12 mouse cellular contexts compared by ENCODE assay signal in the genomic region with DNA sequence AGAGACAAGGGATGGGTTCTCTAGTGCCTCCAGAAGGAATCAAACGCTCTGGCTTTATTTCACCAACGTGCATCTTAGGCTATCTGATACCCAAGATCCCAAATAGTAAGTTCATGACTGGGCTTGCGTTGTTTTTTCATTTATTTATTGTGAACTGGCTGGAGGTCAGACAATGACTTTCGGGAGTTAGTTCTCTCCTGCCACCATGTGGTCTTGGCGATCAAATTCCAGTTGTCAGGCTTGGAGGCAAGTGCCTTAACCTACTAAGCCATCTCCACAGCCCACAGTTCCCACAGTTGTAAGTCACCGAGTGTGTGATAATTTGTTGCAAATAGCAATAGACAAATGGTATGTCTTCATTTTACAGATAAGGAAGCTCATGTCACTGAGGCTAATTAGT. TPM values are rescaled to one million over a fixed set of nuclear protein-coding genes. Genes with fewer than 3 reads are reported as not detected.
DNase-seq lines count a peak whose midpoint lies in the region; ATAC-seq and TF ChIP-seq lines count a peak whose summit lies in the region.
"Had no signal": no experiment of that assay in that cellular context is flagged by ENCODE, and none has a peak within 500 bp of the region (broad histone marks: within the 10 kb centered on the region; RNA-seq: fewer than 3 reads in every experiment).

No protein-coding gene starts in this region.

- TF ChIP-seq CTCF in heart, postnatal 0 days (IDR thresholded peaks at IDR 0.05; ENCODE audit: low read depth) = peak; percentile 33; the same call in 1 of the 2 replicates
- 0 out of 2 replicates have a peak, but pooled peaks have one; percentile 7 for TF ChIP-seq CTCF in lung, adult 2 months (IDR thresholded peaks at IDR 0.05; ENCODE audit: insufficient read depth, low read length)
- TF ChIP-seq CTCF in Patski (IDR thresholded peaks at IDR 0.05) = peak; percentile 20

- H3K36me3 ChIP-seq in heart, postnatal 0 days (replicated peaks; ENCODE audit: control insufficient read depth, insufficient read depth, low read length) = peaks cover 16% of the 10 kb centered on the region
- H3K36me3 ChIP-seq in heart, embryonic 12.5 days = peaks cover 14% of the 10 kb centered on the region; the same call in 1 of the 2 replicates

- in situ Hi-C loops in Patski (cut with MboI; ENCODE audit: low pct_unique_long_range_greater_than_20kb) = loop anchor here (25.0 kb wide), 1 partner anchor 1253 kb away; no protein-coding TSS in a partner anchor

- no peak for TF ChIP-seq EP300 in heart, postnatal 0 days (IDR thresholded peaks at IDR 0.05; ENCODE audit: low read depth)

- ATAC-seq in heart, postnatal 0 days (ENCODE audit: insufficient read depth, low read depth) = no peak
- no peak for ATAC-seq in heart, embryonic 12.5 days (ENCODE audit: insufficient number of reproducible peaks, low FRiP score)
- no peak for ATAC-seq in Patski
- no peak for ATAC-seq in megakaryocyte progenitor cell, adult 5-6 weeks (replicated peaks; ENCODE audit: poor library complexity)
- ATAC-seq in erythroid progenitor cell, adult 5-6 weeks (replicated peaks; ENCODE audit: low FRiP score, poor library complexity, severe bottlenecking) = no peak

- CTCF ChIA-PET in Patski (lab: Charles Lee) = no interaction called here

- no peaks in the 10 kb centered on the region for H3K27me3 ChIP-seq in heart, postnatal 0 days (ENCODE audit: control insufficient read depth, insufficient read depth, low read length)
- H3K27me3 ChIP-seq in heart, embryonic 12.5 days (replicated peaks) = no peaks in the 10 kb centered on the region
- no peaks in the 10 kb centered on the region for H3K27me3 ChIP-seq in Patski
- H3K27me3 ChIP-seq: embryonic facial prominence, embryonic 15.5 days; hindbrain, embryonic 15.5 days had no signal

- H3K4me3 ChIP-seq in heart, postnatal 0 days (ENCODE audit: low read depth, low read length) = no peak overlapping the region
- H3K4me3 ChIP-seq in heart, embryonic 12.5 days = no peak overlapping the region
- H3K4me3 ChIP-seq in lung, adult 2 months (replicated peaks; ENCODE audit: extremely low read depth, low read depth, low read length) = no peak overlapping the region
- H3K4me3 ChIP-seq: embryonic facial prominence, embryonic 15.5 days; hindbrain, embryonic 15.5 days had no signal

- no peak overlapping the region for H3K9ac ChIP-seq in heart, postnatal 0 days (replicated peaks; ENCODE audit: low read depth, low read length)
- H3K9ac ChIP-seq in heart, embryonic 12.5 days = no peak overlapping the region
- H3K9ac ChIP-seq: embryonic facial prominence, embryonic 15.5 days; hindbrain, embryonic 15.5 days had no signal

- H3K4me1 ChIP-seq in heart, postnatal 0 days (ENCODE audit: control insufficient read depth, insufficient read depth) = no peaks in the 10 kb centered on the region
- no peaks in the 10 kb centered on the region for H3K4me1 ChIP-seq in heart, embryonic 12.5 days (replicated peaks)
- H3K4me1 ChIP-seq in lung, adult 2 months (ENCODE audit: control insufficient read depth, insufficient read depth, low read length) = no peaks in the 10 kb centered on the region
- H3K4me1 ChIP-seq: embryonic facial prominence, embryonic 15.5 days; hindbrain, embryonic 15.5 days had no signal

- POLR2A ChIA-PET in Patski (lab: Charles Lee) = no interaction called here

- H3K9me3 ChIP-seq in heart, postnatal 0 days (replicated peaks; ENCODE audit: control insufficient read depth, low read length) = no peaks in the 10 kb centered on the region
- no peaks in the 10 kb centered on the region for H3K9me3 ChIP-seq in heart, embryonic 12.5 days (replicated peaks)
- H3K9me3 ChIP-seq: embryonic facial prominence, embryonic 15.5 days had no signal

- TF ChIP-seq POLR2A in lung, adult 2 months (IDR thresholded peaks at IDR 0.05; ENCODE audit: borderline replicate concordance, extremely low read depth, low read depth, low read length) = no peak

- WGBS in heart, postnatal 0 days = 60% methylated on average over 6 of the region's 6 CpGs
- 77% methylated on average over 6 of the region's 6 CpGs for whole genome bisulfite sequencing in heart, embryonic 12.5 days
- WGBS in lung, adult 2 months = 73% methylated on average over 6 of the region's 6 CpGs

- H3K4me2 ChIP-seq in heart, postnatal 0 days (ENCODE audit: low read depth, low read length) = no peak overlapping the region
- no peak overlapping the region for H3K4me2 ChIP-seq in heart, embryonic 12.5 days
- H3K4me2 ChIP-seq: embryonic facial prominence, embryonic 15.5 days; hindbrain, embryonic 15.5 days had no signal

- no peak for DNase-seq in heart, postnatal 0 days (ENCODE audit: low spot score)
- DNase-seq in lung, adult 2 months = no peak
- no peak for DNase-seq in lung, postnatal 14 days
- DNase-seq in Patski (ENCODE audit: low read depth, low spot score) = no peak
- DNase-seq in kidney, postnatal 10 days = peak; percentile 49
- DNase-seq: cerebellum, adult 8-10 months; gastrocnemius, postnatal 14 days had no signal

- H3K27ac ChIP-seq in heart, postnatal 0 days (ENCODE audit: low read depth) = no peak overlapping the region
- H3K27ac ChIP-seq in heart, embryonic 12.5 days (ENCODE audit: poor library complexity, severe bottlenecking) = no peak overlapping the region
- H3K27ac ChIP-seq: embryonic facial prominence, embryonic 15.5 days; hindbrain, embryonic 15.5 days had no signal

RNA-seq across cellular contexts. Expression of gene Dnajc21, which starts 30.4 kb away (rescaled TPM):
- 2.3 and 9.2 TPM in 2 replicates for total RNA-seq in heart, postnatal 0 days (2014; rRNA removed; ENCODE audit: low replicate concordance)
- 7.7 and 9.0 TPM in 2 replicates for polyA plus RNA-seq in heart, postnatal 0 days (2015; fragmentation: Nextera tagmentation; extraction: Ambion mirVana)
- polyA plus RNA-seq in heart, embryonic 12.5 days (2016; fragmentation: Nextera tagmentation; extraction: Ambion mirVana) = 13.0 and 13.2 TPM in 2 replicates
- 1.2 and 1.9 TPM in 2 replicates for polyA plus RNA-seq in lung, adult 2 months (2012; rRNA removed)
- 34.2 TPM for polyA plus RNA-seq in Patski (2021)
- total RNA-seq in megakaryocyte progenitor cell, adult 5-6 weeks (2015) = 41.6 and 54.4 TPM in 2 replicates
- 40.9 and 46.0 TPM in 2 replicates for total RNA-seq in megakaryocyte progenitor cell, adult 5-6 weeks (2017)
- 10.8 and 20.5 TPM in 2 replicates for total RNA-seq in erythroid progenitor cell, adult 5-6 weeks (2015; ENCODE audit: low replicate concordance)
- 15.2 and 15.8 TPM in 2 replicates for total RNA-seq in erythroid progenitor cell, adult 5-6 weeks (2017; ENCODE audit: low replicate concordance)

RNA-seq across cellular contexts. Expression of gene Brix1, which starts 45.8 kb away (rescaled TPM):
- 5.6 and 7.5 TPM in 2 replicates for total RNA-seq in heart, postnatal 0 days (2014; rRNA removed; ENCODE audit: low replicate concordance)
- 53.5 and 56.8 TPM in 2 replicates for polyA plus RNA-seq in heart, postnatal 0 days (2015; fragmentation: Nextera tagmentation; extraction: Ambion mirVana)
- 79.7 and 85.8 TPM in 2 replicates for polyA plus RNA-seq in heart, embryonic 12.5 days (2016; fragmentation: Nextera tagmentation; extraction: Ambion mirVana)
- polyA plus RNA-seq in lung, adult 2 months (2012; rRNA removed) = 0.87 and 1.5 TPM in 2 replicates
- 41.2 TPM for polyA plus RNA-seq in Patski (2021)
- total RNA-seq in megakaryocyte progenitor cell, adult 5-6 weeks (2015) = 97.5 and 113 TPM in 2 replicates
- 37.0 and 43.3 TPM in 2 replicates for total RNA-seq in megakaryocyte progenitor cell, adult 5-6 weeks (2017)
- 12.6 and 20.1 TPM in 2 replicates for total RNA-seq in erythroid progenitor cell, adult 5-6 weeks (2015; ENCODE audit: low replicate concordance)
- 10.0 and 11.1 TPM in 2 replicates for total RNA-seq in erythroid progenitor cell, adult 5-6 weeks (2017; ENCODE audit: low replicate concordance)

RNA-seq across cellular contexts. Expression of gene Rad1, which starts 45.9 kb away (rescaled TPM):
- total RNA-seq in heart, postnatal 0 days (2014; rRNA removed; ENCODE audit: low replicate concordance) = 6.0 and 10.9 TPM in 2 replicates
- polyA plus RNA-seq in heart, postnatal 0 days (2015; fragmentation: Nextera tagmentation; extraction: Ambion mirVana) = 13.3 and 13.8 TPM in 2 replicates
- 21.0 and 23.2 TPM in 2 replicates for polyA plus RNA-seq in heart, embryonic 12.5 days (2016; fragmentation: Nextera tagmentation; extraction: Ambion mirVana)
- 6.8 and 8.3 TPM in 2 replicates for polyA plus RNA-seq in lung, adult 2 months (2012; rRNA removed)
- polyA plus RNA-seq in Patski (2021) = 19.0 TPM
- total RNA-seq in megakaryocyte progenitor cell, adult 5-6 weeks (2015) = 25.7 and 33.6 TPM in 2 replicates
- 16.7 and 17.8 TPM in 2 replicates for total RNA-seq in megakaryocyte progenitor cell, adult 5-6 weeks (2017)
- total RNA-seq in erythroid progenitor cell, adult 5-6 weeks (2015; ENCODE audit: low replicate concordance) = 12.6 and 15.9 TPM in 2 replicates
- 5.4 and 11.6 TPM in 2 replicates for total RNA-seq in erythroid progenitor cell, adult 5-6 weeks (2017; ENCODE audit: low replicate concordance)

Comparison
In these comparisons a context has a peak if more than half of its experiments do, and no peak if none do; other contexts are left out.
1. RNA of gene Brix1, which starts 45.8 kb away (polyA plus RNA-seq): 79.7 to 85.8 TPM in heart, embryonic 12.5 days, 53.5 to 56.8 TPM in heart, postnatal 0 days and 41.2 TPM in Patski (single experiment); 0.87 to 1.5 TPM in lung, adult 2 months; every median in the first group is over 10 times any median in the second.
2. Peak in every context shown above with its lines, with median percentiles within 50 percentile points of each other: CTCF ChIP-seq.